ENCODE assay signal across 11 mouse cellular contexts in genomic region chr9:46329801-46330585, GRCm38 (mm10). TPM values are rescaled to one million over a fixed set of nuclear protein-coding genes. Genes with fewer than 3 reads are reported as not detected.
DNase-seq lines count a peak whose midpoint lies in the region; ATAC-seq and TF ChIP-seq lines count a peak whose summit lies in the region.
"Had no signal": no experiment of that assay in that cellular context is flagged by ENCODE, and none has a peak within 500 bp of the region (broad histone marks: within the 10 kb centered on the region; RNA-seq: fewer than 3 reads in every experiment).

No protein-coding gene starts in this region.

- ATAC-seq in kidney, postnatal 0 days (replicated peaks; ENCODE audit: low FRiP score, low read depth), result no peak
- 0 out of 2 replicates have a peak, but pooled peaks have one; percentile 26 for ATAC-seq in midbrain, embryonic 11.5 days (ENCODE audit: low FRiP score)

- H3K9me3 ChIP-seq in kidney, postnatal 0 days (replicated peaks; ENCODE audit: low read length), result no peaks in the 10 kb centered on the region
- no peaks in the 10 kb centered on the region for H3K9me3 ChIP-seq in embryonic facial prominence, embryonic 10.5 days
- no peaks in the 10 kb centered on the region for H3K9me3 ChIP-seq in midbrain, embryonic 11.5 days (ENCODE audit: control insufficient read depth, low read length)

- no peak overlapping the region for H3K27ac ChIP-seq in kidney, postnatal 0 days
- no peak overlapping the region for H3K27ac ChIP-seq in kidney, adult 2 months (ENCODE audit: insufficient read depth, low read depth, low read length)
- no peak overlapping the region for H3K27ac ChIP-seq in embryonic facial prominence, embryonic 10.5 days (replicated peaks)
- no peak overlapping the region; the same call in 1 of the 2 replicates for H3K27ac ChIP-seq in midbrain, embryonic 11.5 days (ENCODE audit: low read depth, low read length)
- H3K27ac ChIP-seq: liver, embryonic 14.5 days had no signal

- H3K27me3 ChIP-seq in kidney, postnatal 0 days (ENCODE audit: insufficient read depth, low read length), result no peaks in the 10 kb centered on the region
- no peaks in the 10 kb centered on the region for H3K27me3 ChIP-seq in kidney, adult 2 months (replicated peaks; ENCODE audit: control insufficient read depth, insufficient read depth, low read length)
- peaks cover 47% of the 10 kb centered on the region for H3K27me3 ChIP-seq in embryonic facial prominence, embryonic 10.5 days (replicated peaks; ENCODE audit: low read depth, poor library complexity, severe bottlenecking)
- peaks cover 11% of the 10 kb centered on the region for H3K27me3 ChIP-seq in midbrain, embryonic 11.5 days (ENCODE audit: control insufficient read depth, insufficient read depth, low read length)

- H3K4me2 ChIP-seq in kidney, postnatal 0 days (ENCODE audit: low read length), result 0 out of 2 replicates have a peak overlapping the region, but pooled peaks have one; percentile 54
- H3K4me2 ChIP-seq in midbrain, embryonic 11.5 days, result peak overlapping the region; percentile 48; the same call in 1 of the 2 replicates

- DNase-seq in embryo, embryonic 10.5 days (ENCODE audit: low spot score), result peak; percentile 66
- no peak for DNase-seq in embryo, embryonic 9.5 days (ENCODE audit: extremely low spot score)
- no peak for DNase-seq in kidney, postnatal 0 days (ENCODE audit: low spot score)
- no peak for DNase-seq in kidney, adult 2 months
- DNase-seq in embryonic facial prominence, embryonic 10.5 days (ENCODE audit: low spot score), result no peak
- peak; percentile 88 for DNase-seq in midbrain, embryonic 11.5 days (ENCODE audit: low spot score, missing footprints)
- no peak for DNase-seq in thymus, postnatal 36 days
- no peak for DNase-seq in frontal cortex, postnatal 14 days (ENCODE audit: low spot score in 2 of 2)
- DNase-seq: cerebellum, adult 8-10 months; spleen, adult 18-20 months had no signal

- H3K4me1 ChIP-seq in kidney, postnatal 0 days (replicated peaks; ENCODE audit: insufficient read depth, low read length), result 0 out of 2 replicates have a peak, but pooled peaks cover 7% of the 10 kb centered on the region
- no peaks in the 10 kb centered on the region for H3K4me1 ChIP-seq in kidney, adult 2 months (ENCODE audit: control insufficient read depth, insufficient read depth, low read length)
- H3K4me1 ChIP-seq in embryonic facial prominence, embryonic 10.5 days, result peaks cover 32% of the 10 kb centered on the region
- peaks cover 21% of the 10 kb centered on the region for H3K4me1 ChIP-seq in midbrain, embryonic 11.5 days (ENCODE audit: control insufficient read depth, insufficient read depth, low read length)

- H3K9ac ChIP-seq in kidney, postnatal 0 days (ENCODE audit: low read depth, low read length), result no peak overlapping the region
- H3K9ac ChIP-seq in midbrain, embryonic 11.5 days (ENCODE audit: low read length), result peak overlapping the region; percentile 75; the same call in 1 of the 2 replicates
- H3K9ac ChIP-seq: liver, embryonic 14.5 days had no signal

- peak; percentile 12; the same call in 1 of the 2 replicates for TF ChIP-seq CTCF in kidney, postnatal 0 days (IDR thresholded peaks at IDR 0.05; ENCODE audit: low read depth)
- no peak for TF ChIP-seq CTCF in kidney, adult 2 months (conservative IDR thresholded peaks at IDR 0.05; ENCODE audit: insufficient read depth, insufficient read length, low read depth, low read length)

- TF ChIP-seq POLR2A in kidney, adult 2 months (IDR thresholded peaks at IDR 0.05; ENCODE audit: low read depth, low read length), result no peak

- 32% methylated on average over 24 of the region's 24 CpGs for WGBS in kidney, postnatal 0 days
- 42% methylated on average over 24 of the region's 24 CpGs for WGBS in kidney, adult 2 months
- WGBS in embryonic facial prominence, embryonic 10.5 days, result 15% methylated on average over 24 of the region's 24 CpGs
- 16% methylated on average over 24 of the region's 24 CpGs for WGBS in midbrain, embryonic 11.5 days

- no peaks in the 10 kb centered on the region for H3K36me3 ChIP-seq in kidney, postnatal 0 days (ENCODE audit: insufficient read depth, low read length)
- no peaks in the 10 kb centered on the region for H3K36me3 ChIP-seq in kidney, adult 2 months (ENCODE audit: control insufficient read depth, insufficient read depth, low read length)
- H3K36me3 ChIP-seq in embryonic facial prominence, embryonic 10.5 days (replicated peaks), result no peaks in the 10 kb centered on the region
- no peaks in the 10 kb centered on the region for H3K36me3 ChIP-seq in midbrain, embryonic 11.5 days (ENCODE audit: control insufficient read depth, insufficient read depth, low read length)

- H3K4me3 ChIP-seq in kidney, postnatal 0 days (replicated peaks; ENCODE audit: low read depth, low read length), result no peak overlapping the region
- H3K4me3 ChIP-seq in kidney, adult 2 months (ENCODE audit: insufficient read depth, low read depth, low read length), result no peak overlapping the region
- H3K4me3 ChIP-seq in embryonic facial prominence, embryonic 10.5 days, result 0 out of 2 replicates have a peak overlapping the region, but pooled peaks have one; percentile 49
- H3K4me3 ChIP-seq in midbrain, embryonic 11.5 days (ENCODE audit: low read depth, low read length), result no peak overlapping the region

RNA-seq across cellular contexts. Expression of gene 4931429L15Rik, which starts 10.2 kb away (rescaled TPM):
- not detected in 2 replicates for polyA plus RNA-seq in kidney, postnatal 0 days (2015; fragmentation: Nextera tagmentation; extraction: Ambion mirVana)
- polyA plus RNA-seq in kidney, adult 2 months (2012; rRNA removed), result not detected in 2 replicates
- polyA plus RNA-seq in embryonic facial prominence, embryonic 10.5 days (2016; fragmentation: Nextera tagmentation; extraction: Ambion mirVana), result not detected in 2 replicates
- polyA plus RNA-seq in midbrain, embryonic 11.5 days (2014; fragmentation: Nextera tagmentation; extraction: Ambion mirVana), result 0.15 TPM in 1 of 2 replicates, not detected in the other
- polyA plus RNA-seq: liver, embryonic 14.5 days had no signal

RNA-seq across cellular contexts. Expression of gene Bud13, which starts 47.2 kb away (rescaled TPM):
- polyA plus RNA-seq in kidney, postnatal 0 days (2015; fragmentation: Nextera tagmentation; extraction: Ambion mirVana), result 14.9 and 16.2 TPM in 2 replicates
- polyA plus RNA-seq in kidney, adult 2 months (2012; rRNA removed), result 7.1 and 7.8 TPM in 2 replicates
- 34.3 and 34.7 TPM in 2 replicates for polyA plus RNA-seq in embryonic facial prominence, embryonic 10.5 days (2016; fragmentation: Nextera tagmentation; extraction: Ambion mirVana)
- polyA plus RNA-seq in midbrain, embryonic 11.5 days (2014; fragmentation: Nextera tagmentation; extraction: Ambion mirVana), result 26.4 and 27.1 TPM in 2 replicates

RNA-seq across cellular contexts. Expression of gene Zpr1, which starts 57.1 kb away (rescaled TPM):
- 43.3 and 46.4 TPM in 2 replicates for polyA plus RNA-seq in kidney, postnatal 0 days (2015; fragmentation: Nextera tagmentation; extraction: Ambion mirVana)
- 16.6 and 19.3 TPM in 2 replicates for polyA plus RNA-seq in kidney, adult 2 months (2012; rRNA removed)
- polyA plus RNA-seq in embryonic facial prominence, embryonic 10.5 days (2016; fragmentation: Nextera tagmentation; extraction: Ambion mirVana), result 70.8 and 71.1 TPM in 2 replicates
- 59.3 and 62.0 TPM in 2 replicates for polyA plus RNA-seq in midbrain, embryonic 11.5 days (2014; fragmentation: Nextera tagmentation; extraction: Ambion mirVana)

Comparison
In these comparisons a context has a peak if more than half of its experiments do, and no peak if none do; other contexts are left out.
1. DNase-seq: peak in embryo, embryonic 10.5 days (single experiment) and midbrain, embryonic 11.5 days (single experiment); none in embryo, embryonic 9.5 days (single experiment), kidney, postnatal 0 days (single experiment), kidney, adult 2 months (single experiment), embryonic facial prominence, embryonic 10.5 days (single experiment), thymus, postnatal 36 days (0 of 2) and frontal cortex, postnatal 14 days (0 of 2).